Mouse (Mus musculus): Measurements from ENCODE around the gene Ddx41.

DNA sequence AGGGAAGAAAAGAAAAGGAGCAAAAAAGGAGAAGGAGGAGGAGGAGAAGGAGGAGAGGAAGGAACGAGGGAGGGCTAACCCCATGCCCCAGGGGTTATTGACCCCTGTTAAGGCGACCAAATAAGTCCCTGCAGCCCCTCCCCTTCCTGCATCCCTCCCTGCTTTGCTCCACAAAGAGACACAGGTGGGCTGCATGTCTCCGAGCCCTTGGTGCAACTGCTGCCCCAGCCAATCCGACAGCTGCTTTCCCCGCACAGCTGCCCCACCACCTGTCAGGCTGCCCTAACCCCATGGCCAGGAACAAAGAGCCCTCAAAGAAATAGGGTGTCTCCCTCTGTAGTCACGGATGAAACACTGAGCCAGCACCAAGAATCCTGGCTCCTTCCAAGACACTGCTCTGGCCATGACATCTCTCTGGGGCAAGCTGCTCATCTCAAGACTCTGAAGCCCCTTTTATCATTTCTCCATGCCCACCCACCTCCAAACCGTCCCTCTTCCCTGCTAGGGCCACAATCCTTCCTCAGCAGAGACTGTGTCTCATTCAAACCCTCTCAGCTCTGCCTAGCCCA, 51.9 kb downstream of the Ddx41 start:
- TF ChIP-seq CTCF (IDR thresholded peaks at IDR 0.05; ENCODE audit: control insufficient read depth, insufficient read depth, insufficient replicate concordance, low read depth, low read length) (no peak), POLR2A (IDR thresholded peaks at IDR 0.05; ENCODE audit: control insufficient read depth, low read depth, low read length) (no peak)

All from testis, adult 2 months (tissue).